Mouse (Mus musculus) MEL (cell line): ENCODE results near the gene Aoc1. TPM values are rescaled to one million over a fixed set of nuclear protein-coding genes. Genes with fewer than 3 reads are reported as not detected.

ENCODE experiments used
- DNase-seq: peaks from one replicate; pipeline ENCODE4 v3.0.0; 2011; ENCODE audit warnings: low read depth, low spot score
- H3K27ac ChIP-seq: 2 replicates; pipeline ENCODE4 v1.5.1; 2012; ENCODE audit warnings: low read depth, mild to moderate bottlenecking, control low read depth, low read length, moderate library complexity; ENCODE audit not compliant: control insufficient read depth
- H3K27me3 ChIP-seq, 2 experiments: fragments of 150-350 bp in 1 of 2; sonication (generic) in 1 of 2; 2 replicates each; pipeline ENCODE4 v1.6.1; 2012; ENCODE audit warnings: low read length in 2 of 2, mild to moderate bottlenecking in 2 of 2, improper control_type of control experiment in 1 of 2, moderate library complexity in 1 of 2; ENCODE audit not compliant: insufficient read depth in 2 of 2, control insufficient read depth in 1 of 2
- H3K36me3 ChIP-seq, 2 experiments: 2 replicates each; pipeline ENCODE4 v1.6.1; 2012 to 2014; ENCODE audit warnings: low read length in 2 of 2, improper control_type of control experiment in 1 of 2, inconsistent platforms in 1 of 2, mild to moderate bottlenecking in 1 of 2; ENCODE audit not compliant: insufficient read depth in 2 of 2, control insufficient read depth in 1 of 2
- H3K4me1 ChIP-seq, 2 experiments: fragments of 150-350 bp in 1 of 2; sonication (generic) in 1 of 2; 2 replicates each; pipeline ENCODE4 v1.6.1; 2012; ENCODE audit warnings: low read length in 2 of 2, improper control_type of control experiment in 1 of 2, mild to moderate bottlenecking in 1 of 2; ENCODE audit not compliant: insufficient read depth in 2 of 2, control insufficient read depth in 1 of 2
- H3K4me3 ChIP-seq, 2 experiments: fragments of 150-350 bp in 1 of 2; sonication (generic) in 1 of 2; 2 replicates each; pipeline ENCODE4 v1.5.1; 2012; ENCODE audit warnings: low read depth in 2 of 2, low read length in 2 of 2, mild to moderate bottlenecking in 2 of 2, moderate library complexity in 2 of 2, control low read depth in 1 of 2, improper control_type of control experiment in 1 of 2; ENCODE audit not compliant: control insufficient read depth in 1 of 2, insufficient read depth in 1 of 2
- H3K79me2 ChIP-seq: 2 replicates; pipeline ENCODE4 v1.6.1; 2012; ENCODE audit warnings: mild to moderate bottlenecking, low read length, moderate library complexity; ENCODE audit not compliant: control insufficient read depth, poor library complexity, insufficient read depth
- H3K9ac ChIP-seq: 2 replicates; pipeline ENCODE4 v1.6.1; 2012; ENCODE audit warnings: low read depth, mild to moderate bottlenecking, control low read depth, low read length, moderate library complexity; ENCODE audit not compliant: control insufficient read depth, poor library complexity, severe bottlenecking
- H3K9me3 ChIP-seq: fragments of 150-350 bp; sonication (generic); replicated peaks from 2 replicates; pipeline ENCODE4 v1.6.1; 2012; ENCODE audit warnings: mild to moderate bottlenecking, low read length, improper control_type of control experiment, moderate library complexity; ENCODE audit not compliant: insufficient read depth
- CTCF ChIP-seq, 3 experiments: IDR thresholded peaks in 2 of 3; conservative IDR thresholded peaks in 1 of 3; 2 replicates each; pipeline ENCODE4 v1.5.1; 2011 to 2012; ENCODE audit warnings: low read length in 3 of 3, low read depth in 2 of 3, mild to moderate bottlenecking in 2 of 3, improper control_type of control experiment in 1 of 3, inconsistent platforms in 1 of 3, mixed read lengths in 1 of 3, moderate library complexity in 1 of 3; ENCODE audit not compliant: control insufficient read depth in 1 of 3, insufficient read depth in 1 of 3, poor library complexity in 1 of 3, severe bottlenecking in 1 of 3
- KAT2A ChIP-seq: conservative IDR thresholded peaks from 2 replicates; pipeline ENCODE4 v1.6.1; 2012; ENCODE audit warnings: low read depth, low read length, improper control_type of control experiment, inconsistent platforms
- MAFK ChIP-seq: IDR thresholded peaks from 2 replicates; pipeline ENCODE4 v1.6.1; 2011; ENCODE audit warnings: low read depth, mild to moderate bottlenecking, low read length, improper control_type of control experiment, borderline replicate concordance
- MEF2A ChIP-seq: IDR thresholded peaks from 2 replicates; pipeline ENCODE4 v1.6.1; 2014; ENCODE audit warnings: low read depth, mild to moderate bottlenecking, inconsistent platforms, low read length, improper control_type of control experiment; ENCODE audit not compliant: poor library complexity, insufficient replicate concordance, severe bottlenecking; ENCODE audit errors: extremely low read depth
- MYC ChIP-seq: IDR thresholded peaks from 2 replicates; pipeline ENCODE4 v1.6.1; 2011; ENCODE audit warnings: low read depth, mild to moderate bottlenecking, low read length, improper control_type of control experiment, moderate library complexity
- POLR2AphosphoS5 ChIP-seq: IDR thresholded peaks from 2 replicates; pipeline ENCODE4 v1.6.1; 2012; ENCODE audit warnings: low read depth, borderline replicate concordance, mild to moderate bottlenecking, inconsistent platforms, low read length, moderate library complexity, mixed read lengths
- UBTF ChIP-seq: IDR thresholded peaks from 2 replicates; pipeline ENCODE4 v1.6.1; 2012; ENCODE audit warnings: low read depth, mild to moderate bottlenecking, inconsistent platforms, low read length, improper control_type of control experiment, moderate library complexity, borderline replicate concordance; ENCODE audit not compliant: insufficient read depth
- polyA plus RNA-seq, 2 experiments: library from polyadenylated mRNA; stranded (reverse) in 1 of 2; unstranded in 1 of 2; fragments of >175 nt in 1 of 2; fragments of >200 nt in 1 of 2; gene quantifications; 2 replicates each; pipeline versions ENCODE4 v1.2.1 to v1.2.4; 2012; ENCODE audit warnings: low replicate concordance in 2 of 2, low read depth in 1 of 2; ENCODE audit not compliant: insufficient read length in 2 of 2, insufficient read depth in 1 of 2, missing spikeins in 1 of 2
- total RNA-seq: library from RNA; depleted of rRNA; stranded (reverse); fragments of 300-350 nt; gene quantifications from 2 replicates; pipeline ENCODE4 v1.2.3, GENCODE M21; 2012; rRNA removed

Gene Aoc1
- total and polyA plus RNA-seq, 3 experiments: not detected

DNA sequence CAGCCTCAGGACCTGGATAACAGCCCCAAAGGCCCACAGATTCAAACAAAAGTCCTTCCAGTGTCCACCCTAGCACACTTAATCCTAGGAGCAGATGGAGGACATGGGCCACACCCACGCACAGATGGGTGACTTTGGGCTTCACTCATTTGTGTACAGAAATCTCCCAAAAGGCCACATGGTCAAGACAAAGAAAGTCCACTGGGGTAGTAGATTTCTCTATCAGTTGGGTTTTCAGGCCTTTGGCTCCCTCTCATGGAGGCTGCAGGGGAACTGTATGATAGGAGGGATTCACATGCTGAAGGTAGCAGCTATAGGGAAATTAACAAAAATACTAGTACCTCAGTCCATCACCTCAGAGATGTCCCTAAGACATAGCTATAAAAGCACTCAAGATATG lies 85.4 kb downstream of the Aoc1 start:
- no peaks in the 10 kb centered on the region for H3K36me3 ChIP-seq
- H3K27ac ChIP-seq: no peak overlapping the region
- H3K4me1 ChIP-seq: no peaks in the 10 kb centered on the region
- TF ChIP-seq MEF2A (no peak), KAT2A (no peak), UBTF (no peak), MAFK (no peak), MYC (no peak), CTCF (IDR thresholded peaks at IDR 0.05 in 2 of 3, conservative IDR thresholded peaks at IDR 0.05 in 1 of 3; ENCODE audit: control insufficient read depth in 1 of 3, insufficient read depth in 1 of 3, low read depth in 2 of 3, low read length in 3 of 3, poor library complexity in 1 of 3, severe bottlenecking in 1 of 3) (no peak), POLR2AphosphoS5 (no peak)
- no peaks in the 10 kb centered on the region for H3K79me2 ChIP-seq
- no peaks in the 10 kb centered on the region for H3K27me3 ChIP-seq
- no peaks in the 10 kb centered on the region for H3K9me3 ChIP-seq
- H3K9ac ChIP-seq: no peak overlapping the region
- H3K4me3 ChIP-seq: no peak overlapping the region
- DNase-seq: no peak

Other genes with a start within 250 kb of the Aoc1 start
- not detected in 2 replicates for gene AI854703, start 246.1 kb upstream of the Aoc1 start, total RNA-seq
- not detected for gene AI854703, start 246.1 kb upstream of the Aoc1 start, polyA plus RNA-seq
- not detected in 2 replicates for gene Gimap8, start 225.7 kb upstream of the Aoc1 start, total RNA-seq
- gene Gimap8, start 225.7 kb upstream of the Aoc1 start, polyA plus RNA-seq: not detected
- gene Gimap9, start 196.8 kb upstream of the Aoc1 start, total RNA-seq: 3.8 and 4.8 TPM in 2 replicates
- 1 to 10 TPM in 1 of 2 experiments, not detected in 1; 6.2 TPM for gene Gimap9, start 196.8 kb upstream of the Aoc1 start, polyA plus RNA-seq
- gene Gimap4, start 188.3 kb upstream of the Aoc1 start, total RNA-seq: 0.12 TPM in 1 of 2 replicates, not detected in the other
- gene Gimap4, start 188.3 kb upstream of the Aoc1 start, polyA plus RNA-seq: under 1 TPM in 1 of 2 experiments, not detected in 1; 0.25 TPM
- not detected in 2 replicates for gene Gimap6, start 164.7 kb upstream of the Aoc1 start, total RNA-seq
- not detected for gene Gimap6, start 164.7 kb upstream of the Aoc1 start, polyA plus RNA-seq
- gene Gm28053, start 154.3 kb upstream of the Aoc1 start, total RNA-seq: not detected in 2 replicates
- not detected for gene Gm28053, start 154.3 kb upstream of the Aoc1 start, polyA plus RNA-seq
- gene Gimap7, start 154.3 kb upstream of the Aoc1 start, total RNA-seq: not detected in 2 replicates
- gene Gimap7, start 154.3 kb upstream of the Aoc1 start, polyA plus RNA-seq: not detected
- not detected in 2 replicates for gene Gimap1, start 133.8 kb upstream of the Aoc1 start, total RNA-seq
- not detected for gene Gimap1, start 133.8 kb upstream of the Aoc1 start, polyA plus RNA-seq
- gene Gimap5, start 126.7 kb upstream of the Aoc1 start, total RNA-seq: not detected in 2 replicates
- not detected for gene Gimap5, start 126.7 kb upstream of the Aoc1 start, polyA plus RNA-seq
- gene Gimap3, start 102.0 kb upstream of the Aoc1 start, total RNA-seq: not detected in 2 replicates
- gene Gimap3, start 102.0 kb upstream of the Aoc1 start, polyA plus RNA-seq: not detected
- 3.9 TPM in 2 replicates for gene Tmem176a, start 32.0 kb upstream of the Aoc1 start, total RNA-seq
- 10 to 100 TPM in 1 of 2 experiments, not detected in 1; 18.5 TPM for gene Tmem176a, start 32.0 kb upstream of the Aoc1 start, polyA plus RNA-seq
- 22.2 and 23.0 TPM in 2 replicates for gene Tmem176b, start 31.4 kb upstream of the Aoc1 start, total RNA-seq
- gene Tmem176b, start 31.4 kb upstream of the Aoc1 start, polyA plus RNA-seq: 10 to 100 TPM in 1 of 2 experiments, not detected in 1; 77.0 TPM
- not detected in 2 replicates for gene 1600015I10Rik, start 57.0 kb downstream of the Aoc1 start, total RNA-seq
- gene 1600015I10Rik, start 57.0 kb downstream of the Aoc1 start, polyA plus RNA-seq: not detected
- not detected in 2 replicates for gene Doxl2, start 102.1 kb downstream of the Aoc1 start, total RNA-seq
- not detected for gene Doxl2, start 102.1 kb downstream of the Aoc1 start, polyA plus RNA-seq
- not detected in 2 replicates for gene Svs1, start 114.0 kb downstream of the Aoc1 start, total RNA-seq
- not detected for gene Svs1, start 114.0 kb downstream of the Aoc1 start, polyA plus RNA-seq
- not detected in 2 replicates for gene Gpnmb, start 163.7 kb downstream of the Aoc1 start, total RNA-seq
- gene Gpnmb, start 163.7 kb downstream of the Aoc1 start, polyA plus RNA-seq: not detected
- 27.1 and 27.8 TPM in 2 replicates for gene Malsu1, start 200.9 kb downstream of the Aoc1 start, total RNA-seq
- 10 to 100 TPM in 1 of 2 experiments, not detected in 1; 60.7 TPM for gene Malsu1, start 200.9 kb downstream of the Aoc1 start, polyA plus RNA-seq